Mouse (Mus musculus) liver, adult 10 weeks (tissue): ENCODE results near the gene Ciao2a. TPM values are rescaled to one million over a fixed set of nuclear protein-coding genes. Genes with fewer than 3 reads are reported as not detected.

ENCODE experiments used
- polyA plus RNA-seq: library from polyadenylated mRNA; stranded (reverse); fragments of 350-450 nt; fragmentation: Illumina TruSeq; extraction: RNeasy Lipid Tissue Mini Kit (QIAGEN cat#74804); gene quantifications from one replicate; pipeline ENCODE4 v1.2.3, GENCODE M21; 2014; ENCODE audit warnings: low read depth, low replicate concordance

Ciao2a gene
- polyA plus RNA-seq = 75.8 TPM

GRCm38 (mm10) chr9:66126456-66127192 is at the start of gene Ciao2a, which contains the start of gene Snx1:
Gene Ciao2a, plus strand, starts transcription at chr9:66126611.
Gene Snx1, minus strand, starts transcription at chr9:66126587.

GRCm38 (mm10) chr9:66157958-66158830 is 31.8 kb downstream of the Ciao2a start, which contains the start of gene Dapk2:
Gene Dapk2, plus strand, starts transcription at chr9:66158223.

Other genes starting within 250 kb of the Ciao2a start
- 0.24 TPM for gene Pclaf, start 236.4 kb upstream of the Ciao2a start, polyA plus RNA-seq
- 47.7 TPM for gene Trip4, start 217.8 kb upstream of the Ciao2a start, polyA plus RNA-seq
- gene Csnk1g1, start 217.7 kb upstream of the Ciao2a start, polyA plus RNA-seq = 3.9 TPM
- gene Ppib, start 66.4 kb upstream of the Ciao2a start, polyA plus RNA-seq = 179 TPM
- gene Snx22, start 56.9 kb upstream of the Ciao2a start, polyA plus RNA-seq = not detected
- 25.6 TPM for gene Snx1, start within 50 bp of the Ciao2a start, polyA plus RNA-seq
- gene Dapk2, start 31.6 kb downstream of the Ciao2a start, polyA plus RNA-seq = 5.5 TPM
- gene Herc1, start 223.8 kb downstream of the Ciao2a start, polyA plus RNA-seq = 8.1 TPM